Mouse (Mus musculus) midbrain, embryonic 14.5 days (tissue): ENCODE measurements around the gene Gm9936. TPM values are rescaled to one million over a fixed set of nuclear protein-coding genes. Genes with fewer than 3 reads are reported as not detected.
"Not testable (repeated sequence)": the region's sequence is repeated elsewhere in the genome, so short reads cannot be mapped to it uniquely, and the experiment has no call there.

ENCODE experiments used
- ATAC-seq: fragments of 200-750 bp; cut with Nextera tagmentation; 2 replicates; pipeline ENCODE4 v1.8.0; 2017; ENCODE audit warnings: moderate number of reproducible peaks, moderate library complexity; ENCODE audit not compliant: low FRiP score, low TSS enrichment
- DNase-seq: peaks from one replicate; pipeline ENCODE4 v3.0.0-alpha.2; 2015
- H3K27ac ChIP-seq: fragments of 300-500 bp; sonication (generic); replicated peaks from 2 replicates; pipeline ENCODE4 v1.5.1; 2014; ENCODE audit warnings: mild to moderate bottlenecking, low read depth, low read length, moderate library complexity
- H3K27me3 ChIP-seq: fragments of 300-500 bp; sonication (generic); 2 replicates; pipeline ENCODE4 v1.6.1; 2014; ENCODE audit warnings: low read length, control low read depth, mixed read lengths; ENCODE audit not compliant: control insufficient read depth, insufficient read depth
- H3K36me3 ChIP-seq: fragments of 300-500 bp; sonication (generic); 2 replicates; pipeline ENCODE4 v1.6.1; 2014; ENCODE audit warnings: low read length, control low read depth; ENCODE audit not compliant: control insufficient read depth, insufficient read depth
- H3K4me1 ChIP-seq: fragments of 300-500 bp; sonication (generic); 2 replicates; pipeline ENCODE4 v1.6.1; 2014; ENCODE audit warnings: mild to moderate bottlenecking, antibody characterized with exemption, low read length, control low read depth; ENCODE audit not compliant: control insufficient read depth, insufficient read depth
- H3K4me2 ChIP-seq: fragments of 300-500 bp; sonication (generic); 2 replicates; pipeline ENCODE4 v1.6.1; 2014; ENCODE audit warnings: mild to moderate bottlenecking, low read length, moderate library complexity
- H3K4me3 ChIP-seq: fragments of 300-500 bp; sonication (generic); replicated peaks from 2 replicates; pipeline ENCODE4 v1.5.1; 2014; ENCODE audit warnings: low read depth, low read length
- H3K9ac ChIP-seq: fragments of 300-500 bp; sonication (generic); replicated peaks from 2 replicates; pipeline ENCODE4 v1.6.1; 2014; ENCODE audit warnings: mild to moderate bottlenecking, low read length, moderate library complexity
- H3K9me3 ChIP-seq: fragments of 300-500 bp; sonication (generic); 2 replicates; pipeline ENCODE4 v1.6.1; 2016; ENCODE audit warnings: low read length, control low read depth, mixed read lengths; ENCODE audit not compliant: control insufficient read depth
- WGBS: fragments of 180-500 bp; shearing (Covaris S2); extraction: QIAGEN DNeasy Blood & Tissue Kit; methylation state at CpG from one replicate; pipeline ENCODE4 v1.1.7; 2014; 5-methylcytosine and 5-hydroxymethylcytosine counted together
- polyA plus RNA-seq: library from polyadenylated mRNA; unstranded; fragments of >200 nt; fragmentation: Nextera tagmentation; extraction: Ambion mirVana; gene quantifications from 2 replicates; pipeline ENCODE4 v1.2.1, GENCODE M21; 2014

The Gm9936 gene
- polyA plus RNA-seq, 1 experiment from 2014 or later: 3.5 TPM

GRCm38 (mm10) chr5:114882319-114882718 lies 23.8 kb upstream of the Gm9936 start:
- not testable (repeated sequence) for ATAC-seq, H3K4me3 ChIP-seq, H3K9ac ChIP-seq, DNase-seq, H3K27ac ChIP-seq, H3K9me3 ChIP-seq, H3K36me3 ChIP-seq, H3K4me1 ChIP-seq, H3K27me3 ChIP-seq, H3K4me2 ChIP-seq
- WGBS: 94% methylated on average over 6 of the region's 7 CpGs

DNA sequence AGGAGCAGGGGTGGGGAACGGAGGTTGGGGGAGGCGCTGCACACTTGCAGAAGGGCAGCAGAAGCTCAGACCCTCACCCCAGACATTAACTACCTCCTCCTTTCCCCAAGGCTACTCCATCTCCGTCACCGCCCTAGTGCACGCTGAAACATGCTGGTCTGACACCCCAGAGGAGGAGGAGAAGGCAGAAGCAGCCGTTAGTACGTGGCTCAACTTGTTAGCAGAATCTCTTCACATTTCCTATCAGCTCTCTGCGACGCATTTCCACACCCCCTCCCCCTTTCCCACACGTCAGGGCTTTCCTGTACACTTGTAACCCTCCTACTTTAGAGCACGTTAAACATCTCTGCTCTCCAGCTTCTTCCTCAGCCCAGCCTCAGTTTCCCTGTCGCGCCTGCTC lies 20.9 kb upstream of the Gm9936 start:
- no peaks in the 10 kb centered on the region for H3K9me3 ChIP-seq
- no peaks in the 10 kb centered on the region for H3K4me1 ChIP-seq
- H3K27me3 ChIP-seq: no peaks in the 10 kb centered on the region
- DNase-seq: no peak
- H3K36me3 ChIP-seq: no peaks in the 10 kb centered on the region
- no peak overlapping the region for H3K27ac ChIP-seq
- no peak for ATAC-seq
- H3K9ac ChIP-seq: no peak overlapping the region
- WGBS: 75% methylated on average over 13 of the region's 13 CpGs
- no peak overlapping the region for H3K4me3 ChIP-seq
- no peak overlapping the region for H3K4me2 ChIP-seq

DNA sequence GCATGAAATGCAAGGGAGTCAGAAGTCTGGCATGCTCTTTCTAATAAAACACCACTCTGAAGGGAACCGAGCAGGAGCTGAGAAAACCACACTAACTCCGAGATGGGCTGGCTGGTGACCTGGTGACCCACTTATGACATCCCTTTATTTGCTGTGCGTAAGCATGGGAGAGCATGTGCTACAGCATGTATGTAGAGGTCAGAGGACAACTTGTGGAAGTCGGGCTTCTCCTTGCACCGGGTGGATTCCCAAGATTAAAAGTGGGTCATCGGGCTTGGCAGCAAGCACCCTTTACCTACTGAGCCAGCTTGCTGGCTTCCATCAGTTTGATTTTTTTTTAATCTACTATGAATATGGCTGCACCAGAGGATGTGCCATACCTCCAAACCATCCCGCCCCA lies 19.0 kb upstream of the Gm9936 start:
- no peak overlapping the region for H3K9ac ChIP-seq
- no peaks in the 10 kb centered on the region for H3K9me3 ChIP-seq
- H3K27me3 ChIP-seq: no peaks in the 10 kb centered on the region
- no peaks in the 10 kb centered on the region for H3K4me1 ChIP-seq
- no peak overlapping the region for H3K27ac ChIP-seq
- no peak for DNase-seq
- no peaks in the 10 kb centered on the region for H3K36me3 ChIP-seq
- ATAC-seq: no peak
- 72% methylated on average over 7 of the region's 7 CpGs for WGBS
- no peak overlapping the region for H3K4me3 ChIP-seq
- no peak overlapping the region for H3K4me2 ChIP-seq

- H3K4me1 ChIP-seq: no peaks in the 10 kb centered on the region
Observed at GRCm38 (mm10) chr5:114876331-114876730, 17.8 kb upstream of the Gm9936 start.

GRCm38 (mm10) chr5:114875858-114876257 lies 17.4 kb upstream of the Gm9936 start:
- no peaks in the 10 kb centered on the region for H3K9me3 ChIP-seq
- DNase-seq (no peak), ATAC-seq (no peak)
- H3K4me3 ChIP-seq: no peak overlapping the region
- no peaks in the 10 kb centered on the region for H3K27me3 ChIP-seq
- no peaks in the 10 kb centered on the region for H3K36me3 ChIP-seq
- no peak overlapping the region for H3K9ac ChIP-seq
- no peak overlapping the region for H3K27ac ChIP-seq
- WGBS: 54% methylated on average over 6 of the region's 6 CpGs
- no peaks in the 10 kb centered on the region for H3K4me1 ChIP-seq
- H3K4me2 ChIP-seq: no peak overlapping the region

More at GRCm38 (mm10) chr5:114876331-114876730, 17.8 kb upstream of the Gm9936 start:
- Histone ChIP-seq H3K9ac (no peak overlapping the region), H3K4me2 (no peak overlapping the region), H3K36me3 (no peaks in the 10 kb centered on the region), H3K9me3 (no peaks in the 10 kb centered on the region), H3K27me3 (no peaks in the 10 kb centered on the region), H3K27ac (no peak overlapping the region), H3K4me3 (no peak overlapping the region)
- ATAC-seq: no peak
- DNase-seq: no peak
- whole genome bisulfite sequencing: 31% methylated on average over 6 of the region's 6 CpGs

DNA sequence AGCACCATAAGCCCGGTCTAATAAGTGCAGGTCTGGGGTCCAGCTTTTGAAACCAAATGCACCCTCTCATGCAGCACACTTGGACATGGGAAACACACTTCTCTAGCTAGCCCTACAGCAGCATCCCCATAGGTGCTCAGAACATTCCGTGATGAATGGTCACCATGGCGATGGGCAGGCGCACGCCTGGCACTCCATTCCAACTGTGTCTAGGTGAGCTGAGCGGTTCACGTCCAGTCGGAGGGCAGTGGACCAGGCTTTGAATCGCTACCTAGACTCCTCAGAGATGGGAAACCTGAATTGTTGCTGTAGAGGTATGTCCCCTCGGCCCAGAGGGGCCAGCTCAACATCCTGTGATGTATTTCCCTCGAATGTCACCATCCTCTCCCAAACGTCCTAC lies 6.8 kb upstream of the Gm9936 start:
- WGBS: 87% methylated on average over 12 of the region's 12 CpGs

DNA sequence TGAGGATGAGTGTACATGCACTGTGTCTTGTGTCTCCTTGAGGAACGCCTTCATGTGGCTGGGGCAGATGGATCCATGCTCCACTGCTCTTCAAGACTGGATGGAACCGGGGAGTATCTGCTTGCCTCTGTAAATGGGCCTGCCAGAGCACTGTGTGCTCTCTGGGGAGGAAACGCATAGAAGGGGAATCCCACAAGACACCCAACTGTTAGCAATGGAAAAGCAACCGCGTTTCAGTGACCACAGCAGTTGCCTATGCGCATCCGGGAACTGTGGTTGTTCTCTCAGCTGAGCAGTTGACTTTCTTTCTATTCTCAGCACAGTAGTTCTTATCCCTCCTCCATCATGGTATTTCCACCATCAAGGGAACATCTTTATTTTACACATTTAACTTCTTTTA lies 6.3 kb upstream of the Gm9936 start:
- no peak for ATAC-seq

More for the DNA sequence above, 6.8 kb upstream of the Gm9936 start:
- DNase-seq (no peak), ATAC-seq (no peak)
- Histone ChIP-seq H3K4me2 (no peak overlapping the region), H3K27ac (no peak overlapping the region), H3K9me3 (peaks cover 12% of the 10 kb centered on the region; the same call in 1 of the 2 replicates), H3K9ac (no peak overlapping the region), H3K4me3 (no peak overlapping the region), H3K36me3 (no peaks in the 10 kb centered on the region), H3K4me1 (no peaks in the 10 kb centered on the region), H3K27me3 (no peaks in the 10 kb centered on the region)

DNA sequence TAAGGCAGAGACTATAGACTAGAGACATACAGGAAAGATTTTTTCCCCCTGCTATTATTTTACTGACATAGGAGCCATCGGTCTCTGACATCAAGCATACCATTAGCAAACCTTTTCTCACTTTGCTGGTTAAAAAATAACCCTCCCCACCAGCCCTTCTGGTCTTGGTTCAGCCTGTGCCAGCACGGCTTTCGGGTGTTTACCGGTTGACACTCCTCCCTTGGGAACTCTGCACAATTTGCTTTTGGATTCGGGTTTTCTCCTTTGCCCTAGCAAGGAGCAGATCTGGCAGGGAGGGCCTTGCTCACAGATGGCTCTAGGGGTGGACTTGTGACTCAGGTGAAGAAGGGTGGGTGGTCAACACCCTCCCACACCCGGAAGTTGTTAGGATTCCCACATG lies 3.2 kb upstream of the Gm9936 start:
- no peaks in the 10 kb centered on the region for H3K36me3 ChIP-seq
- no peak overlapping the region for H3K27ac ChIP-seq
- no peaks in the 10 kb centered on the region for H3K27me3 ChIP-seq
- no peaks in the 10 kb centered on the region for H3K9me3 ChIP-seq
- ATAC-seq (no peak), DNase-seq (no peak)
- 77% methylated on average over 6 of the region's 6 CpGs for WGBS
- no peak overlapping the region for H3K9ac ChIP-seq
- no peak overlapping the region for H3K4me3 ChIP-seq
- no peak overlapping the region for H3K4me2 ChIP-seq
- no peaks in the 10 kb centered on the region for H3K4me1 ChIP-seq

More for the DNA sequence above, 6.3 kb upstream of the Gm9936 start:
- no peak overlapping the region for H3K4me2 ChIP-seq
- no peaks in the 10 kb centered on the region for H3K27me3 ChIP-seq
- H3K9me3 ChIP-seq: peaks cover 12% of the 10 kb centered on the region; the same call in 1 of the 2 replicates
- WGBS: 81% methylated on average over 7 of the region's 7 CpGs
- no peak overlapping the region for H3K27ac ChIP-seq
- no peak for DNase-seq
- H3K36me3 ChIP-seq: no peaks in the 10 kb centered on the region
- H3K4me3 ChIP-seq: no peak overlapping the region
- H3K4me1 ChIP-seq: no peaks in the 10 kb centered on the region
- H3K9ac ChIP-seq: no peak overlapping the region

GRCm38 (mm10) chr5:114859253-114859652 lies 771 bp upstream of the Gm9936 start:
- WGBS: 5% methylated on average over 18 of the region's 18 CpGs

More at GRCm38 (mm10) chr5:114859253-114859652, 771 bp upstream of the Gm9936 start:
- ATAC-seq (no peak), DNase-seq (peak; percentile 95)
- Histone ChIP-seq H3K4me3 (peak overlapping the region; percentile 11; the same call in 1 of the 2 replicates), H3K36me3 (no peaks in the 10 kb centered on the region), H3K4me1 (no peaks in the 10 kb centered on the region), H3K9me3 (no peaks in the 10 kb centered on the region), H3K27me3 (no peaks in the 10 kb centered on the region), H3K9ac (no peak overlapping the region), H3K4me2 (peak overlapping the region; percentile 49), H3K27ac (no peak overlapping the region)
